Mouse (Mus musculus): ENCODE results near the gene Ric3. TPM values are rescaled to one million over a fixed set of nuclear protein-coding genes. Genes with fewer than 3 reads are reported as not detected.

The Ric3 gene
- total RNA-seq, 2 experiments from 2014 or later: 0.45 to 0.67 TPM

- peak in 1 of 2 experiments; percentile 7 for DNase-seq
- intact Hi-C loops (cut with DNase I): no loop called here
These were observed 72.2 kb downstream of the Ric3 start for GRCm38 (mm10) chr7:109010720-109011595.

- intact Hi-C loops (cut with DNase I): no loop called here
- DNase-seq: no peak
These were observed 73.9 kb downstream of the Ric3 start for GRCm38 (mm10) chr7:109009260-109009659.

- DNase-seq: no peak
- intact Hi-C loops (cut with DNase I): no loop called here
These were observed 79.5 kb downstream of the Ric3 start for GRCm38 (mm10) chr7:109003653-109004052.

GRCm38 (mm10) chr7:109001971-109002370, 81.2 kb downstream of the Ric3 start:
- no peak for DNase-seq
- intact Hi-C loops (cut with DNase I): no loop called here

GRCm38 (mm10) chr7:109000315-109000954, 82.7 kb downstream of the Ric3 start:
- intact Hi-C loops (cut with DNase I): no loop called here
- DNase-seq: peak in 1 of 2 experiments; percentile 31

GRCm38 (mm10) chr7:108996156-108996555, 87.0 kb downstream of the Ric3 start:
- DNase-seq: no peak
- intact Hi-C loops (cut with DNase I): no loop called here

- DNase-seq: peak; percentile 30 to 37
- intact Hi-C loops (cut with DNase I): no loop called here
These were observed 89.2 kb downstream of the Ric3 start for GRCm38 (mm10) chr7:108993881-108994291.

- intact Hi-C loops (cut with DNase I): no loop called here
- peak; percentile 72 to 75 for DNase-seq
These were observed 89.9 kb downstream of the Ric3 start for GRCm38 (mm10) chr7:108993230-108993629.

GRCm38 (mm10) chr7:108991207-108991606, 91.9 kb downstream of the Ric3 start:
- no peak for DNase-seq
- intact Hi-C loops (cut with DNase I): no loop called here

GRCm38 (mm10) chr7:108985934-108986708, 97.0 kb downstream of the Ric3 start:
- DNase-seq: no peak
- intact Hi-C loops (cut with DNase I): no loop called here

Other genes with a start within 250 kb of the Ric3 start
- gene Olfr516, start 232.8 kb downstream of the Ric3 start, total RNA-seq (2021): not detected
- not detected for gene Olfr517, start 211.0 kb downstream of the Ric3 start, total RNA-seq (2021)
- gene Olfr518, start 198.3 kb downstream of the Ric3 start, total RNA-seq (2021): not detected
- not detected for gene Olfr519, start 188.9 kb downstream of the Ric3 start, total RNA-seq (2021)
- 10 to 100 TPM; 13.7 to 19.5 TPM for gene Nlrp10, start 153.2 kb downstream of the Ric3 start, total RNA-seq (2021)
- gene Eif3f, start 148.9 kb downstream of the Ric3 start, total RNA-seq (2021): 100 to 1,000 TPM; 112 to 117 TPM
- under 1 TPM; 0.50 to 0.53 TPM for gene Tub, start 133.0 kb downstream of the Ric3 start, total RNA-seq (2021)
- 1 to 10 TPM; 2.0 to 2.8 TPM for gene Lmo1, start 91.9 kb upstream of the Ric3 start, total RNA-seq (2021)